Mouse (Mus musculus) retina, postnatal 1 day (tissue): ENCODE results near the gene Olfr94.
"Not testable (repeated sequence)": the region's sequence is repeated elsewhere in the genome, so short reads cannot be mapped to it uniquely, and the experiment has no call there.

Experiments used
- DNase-seq: peaks from one replicate; pipeline ENCODE4 v3.0.0-alpha.2; 2012

The Olfr94 gene

GRCm38 (mm10) chr17:37200894-37201293 lies at the start of gene Olfr94:
TSS of gene Olfr94 (minus strand) at chr17:37200994.
- no peak for DNase-seq

GRCm38 (mm10) chr17:37250544-37250943 lies 49.8 kb upstream of the Olfr94 start:
- no peak for DNase-seq

DNA sequence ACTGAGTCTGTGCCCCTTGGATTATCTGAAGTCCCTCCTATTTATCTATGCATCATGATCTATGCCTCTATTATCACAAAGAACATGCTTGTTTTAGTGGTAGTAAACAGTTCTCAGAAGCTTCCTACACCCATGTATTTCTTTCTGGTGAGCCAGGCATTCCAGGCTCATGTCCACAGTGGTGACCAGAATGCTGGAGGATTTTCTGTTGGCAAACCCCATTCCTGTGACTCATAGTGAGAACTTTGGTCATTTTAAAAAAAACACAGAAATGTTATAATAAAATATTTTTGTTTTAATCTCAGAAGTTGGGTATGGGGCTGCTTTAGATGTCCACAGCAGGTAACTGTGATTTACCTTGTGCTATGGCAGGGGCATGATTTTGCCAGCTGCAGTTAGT lies 48.7 kb upstream of the Olfr94 start:
- DNase-seq: no peak

DNA sequence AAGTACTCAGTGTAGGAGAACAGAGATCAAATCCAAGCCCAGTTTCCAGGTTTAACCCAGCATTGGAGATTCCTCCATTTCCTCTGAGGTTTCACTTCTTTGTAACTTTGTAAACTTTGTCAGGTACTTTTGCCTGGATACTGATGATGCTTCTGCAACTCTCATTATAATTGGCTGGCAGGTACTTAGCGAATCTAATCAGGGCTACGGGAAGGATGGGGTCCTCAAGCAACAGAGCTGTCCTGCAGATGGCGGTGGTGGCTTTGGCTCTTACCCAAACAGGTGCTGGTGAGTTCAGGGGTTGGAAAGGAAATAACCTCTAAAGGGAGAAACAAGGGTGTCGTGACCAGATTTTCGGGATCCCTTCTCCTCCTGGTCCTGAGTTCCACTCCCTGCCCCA lies 45.9 kb upstream of the Olfr94 start:
- peak; percentile 3 for DNase-seq

DNA sequence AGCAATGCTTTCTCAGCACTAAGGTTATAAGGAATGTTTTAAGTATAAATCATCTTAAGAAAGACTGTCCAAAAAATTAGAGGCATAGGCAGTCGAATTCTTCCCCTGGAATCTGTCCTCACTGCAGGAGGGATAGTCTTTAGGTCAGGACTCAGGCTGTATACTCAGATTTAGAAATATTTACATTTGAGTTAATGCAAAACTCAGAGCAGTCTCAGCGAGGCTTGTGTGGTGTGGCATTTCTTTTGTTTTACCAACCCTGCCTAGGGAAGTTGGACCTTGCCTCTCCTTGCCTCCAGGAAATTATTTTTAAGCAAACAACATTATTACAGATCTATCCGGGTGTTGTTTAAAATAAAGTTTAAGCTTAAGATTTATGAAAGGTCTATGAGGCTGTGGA lies 41.4 kb upstream of the Olfr94 start:
- no peak for DNase-seq

GRCm38 (mm10) chr17:37237230-37237629 lies 36.4 kb upstream of the Olfr94 start, which contains the start of gene Olfr97:
TSS of gene Olfr97 (minus strand) at chr17:37237330.
- DNase-seq: not testable (repeated sequence)

DNA sequence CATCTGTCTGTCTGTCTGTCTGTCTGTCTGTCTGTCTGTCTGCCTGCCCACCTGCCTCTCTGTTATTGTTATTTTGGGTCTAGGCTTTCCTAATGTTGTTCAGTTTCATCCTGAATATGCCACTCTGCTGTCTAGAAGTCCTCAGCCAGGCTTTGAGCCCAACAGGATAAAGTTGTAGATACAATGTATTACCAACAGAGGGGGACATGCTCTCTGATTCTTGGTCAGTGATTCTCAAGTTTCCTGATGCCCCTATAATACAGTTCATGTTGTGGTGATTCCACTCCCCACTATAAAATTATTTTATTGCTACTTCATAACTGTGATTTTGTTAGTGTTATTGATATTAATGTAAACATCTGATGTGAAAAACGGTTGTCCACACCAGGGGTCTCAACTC lies 21.1 kb upstream of the Olfr94 start:
- no peak for DNase-seq

- DNase-seq: no peak
Observed at GRCm38 (mm10) chr17:37219846-37220245, 19.1 kb upstream of the Olfr94 start, which contains the start of gene Olfr96. TSS of gene Olfr96 (plus strand) at chr17:37220146.

- DNase-seq: no peak
Observed at GRCm38 (mm10) chr17:37218486-37218885, 17.7 kb upstream of the Olfr94 start.

DNA sequence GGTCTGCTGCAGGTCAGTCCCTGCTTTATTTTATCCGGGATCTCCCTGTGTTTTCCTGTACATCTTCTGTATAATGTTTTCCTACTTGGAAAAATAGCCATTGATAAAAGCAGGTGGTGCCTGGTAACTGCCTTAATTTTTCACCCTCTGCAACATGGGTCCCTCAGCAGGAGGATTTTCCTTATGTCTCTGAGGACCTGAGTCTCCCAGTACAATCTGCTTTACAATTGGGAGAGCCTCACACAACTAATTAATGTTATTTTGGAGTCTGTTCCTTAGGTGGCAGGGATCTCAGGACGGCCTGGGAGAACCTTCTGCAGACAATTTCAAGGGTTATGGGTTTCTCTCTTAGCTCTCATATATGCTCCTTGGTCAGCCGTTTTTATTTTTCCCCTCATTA lies 12.2 kb upstream of the Olfr94 start, which contains the start of gene Olfr95:
TSS of gene Olfr95 (minus strand) at position 101 of the 400 bp plus-strand sequence.
- no peak for DNase-seq

DNA sequence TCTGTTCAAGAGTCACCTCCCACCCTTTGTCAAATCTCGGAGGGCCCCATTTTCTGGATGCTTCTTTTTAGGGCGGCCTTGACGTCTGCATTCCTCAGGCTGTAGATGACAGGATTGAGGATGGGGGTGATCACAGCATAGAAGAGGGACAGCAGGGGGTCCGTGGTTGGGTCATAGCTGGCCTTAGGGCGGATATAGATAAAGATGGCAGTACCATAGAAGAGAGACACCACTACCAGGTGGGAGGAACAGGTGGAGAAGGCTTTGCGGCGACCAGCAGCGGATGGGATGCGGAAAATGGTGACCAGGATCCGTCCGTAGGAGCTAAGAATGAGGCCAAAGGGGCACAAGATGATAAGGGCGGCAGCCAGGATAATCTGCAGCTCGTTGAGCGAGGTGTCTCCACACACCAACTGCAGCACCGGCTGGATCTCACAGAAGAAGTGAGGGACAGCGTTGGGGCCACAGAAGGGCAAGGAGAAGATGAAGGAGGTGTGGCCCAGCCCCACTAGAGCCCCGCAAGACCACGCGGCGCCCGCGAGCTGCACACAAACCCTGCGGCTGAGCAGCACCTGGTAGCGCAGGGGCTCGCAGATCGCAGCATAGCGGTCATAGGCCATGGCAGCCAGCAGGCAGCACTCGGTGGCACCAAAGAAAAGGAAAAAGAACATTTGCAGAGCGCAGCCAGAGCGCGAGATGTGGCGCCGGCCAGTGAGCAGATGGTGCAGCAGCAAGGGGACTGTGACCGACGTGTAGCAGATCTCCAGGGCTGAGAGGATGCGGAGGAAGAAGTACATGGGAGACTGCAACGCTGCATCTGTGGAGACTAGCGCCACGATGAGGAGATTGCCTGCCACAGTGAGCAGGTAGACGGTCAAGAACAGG lies 10.3 kb upstream of the Olfr94 start:
- DNase-seq: peak; percentile 24

DNA sequence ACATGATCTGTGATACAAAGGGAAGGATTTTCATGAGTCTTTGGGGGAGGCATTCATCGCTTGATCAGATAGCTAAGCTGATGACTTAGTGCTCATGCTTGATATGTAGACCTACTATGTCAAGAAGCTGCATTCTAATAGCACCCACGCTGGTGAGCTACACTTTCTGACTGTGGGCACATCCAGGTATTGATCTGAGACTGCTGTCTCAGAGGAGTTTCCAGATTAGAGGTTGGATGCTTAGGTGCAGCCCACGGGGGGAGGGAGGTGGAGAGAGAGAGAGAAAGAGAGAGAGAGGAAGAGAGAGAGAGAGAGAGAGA lies 3.1 kb upstream of the Olfr94 start:
- DNase-seq: no peak

GRCm38 (mm10) chr17:37203206-37203916 lies 2.6 kb upstream of the Olfr94 start:
- DNase-seq: peak; percentile 84

- peak; percentile 58 for DNase-seq
Observed at GRCm38 (mm10) chr17:37196845-37197724, 3.7 kb downstream of the Olfr94 start.

DNA sequence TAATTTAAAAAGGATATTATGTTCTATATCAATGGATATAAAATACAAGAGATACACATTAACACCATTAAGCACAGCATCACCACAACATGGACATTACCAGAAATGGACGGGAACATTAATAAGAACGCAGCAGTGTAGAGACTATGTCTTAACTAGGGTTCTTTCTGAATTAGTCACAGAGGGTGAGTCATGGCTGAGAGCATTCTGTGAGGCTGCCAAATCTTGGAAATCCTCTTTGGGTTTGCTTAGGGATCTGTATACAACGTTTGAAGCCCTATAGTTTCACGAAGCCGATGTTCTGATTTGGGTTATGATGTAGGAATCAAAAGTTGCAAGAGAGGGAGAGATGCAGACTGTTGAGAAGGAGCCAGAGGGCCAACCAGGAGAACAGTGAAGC lies 6.0 kb downstream of the Olfr94 start:
- DNase-seq: no peak

DNA sequence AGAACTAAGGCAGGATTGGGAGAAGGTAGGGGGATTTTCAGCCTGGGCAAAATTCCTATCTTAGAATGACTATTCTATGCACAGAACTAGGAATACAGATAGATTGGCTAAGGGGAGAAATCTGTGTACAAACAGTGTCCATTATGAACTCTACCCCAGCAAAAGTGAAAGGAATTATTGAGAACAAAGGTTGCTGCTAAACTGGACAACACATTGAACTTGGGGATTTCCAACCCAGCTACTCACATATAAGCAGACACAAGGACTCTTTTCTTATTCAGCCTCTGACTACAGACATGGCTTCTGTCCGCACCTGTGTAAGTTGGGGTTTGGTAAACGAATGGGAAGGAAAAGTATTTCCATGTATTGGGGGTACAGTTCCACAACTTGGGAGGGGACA lies 7.1 kb downstream of the Olfr94 start, which contains the start of gene Ubd:
TSS of gene Ubd (plus strand) at position 237 of the 400 bp plus-strand sequence.
- no peak for DNase-seq

GRCm38 (mm10) chr17:37193032-37193431 lies 7.8 kb downstream of the Olfr94 start:
- no peak for DNase-seq

GRCm38 (mm10) chr17:37190711-37191110 lies 10.1 kb downstream of the Olfr94 start:
- peak; percentile 48 for DNase-seq

GRCm38 (mm10) chr17:37185474-37185873 lies 15.3 kb downstream of the Olfr94 start:
- DNase-seq: no peak

- DNase-seq: no peak
Observed at GRCm38 (mm10) chr17:37161394-37161793, 39.4 kb downstream of the Olfr94 start, which contains the start of gene Olfr93. TSS of gene Olfr93 (minus strand) at chr17:37161494.
